Mouse (Mus musculus): ENCODE measurements around the gene Pafah1b3. TPM values are rescaled to one million over a fixed set of nuclear protein-coding genes. Genes with fewer than 3 reads are reported as not detected.
"Not testable (repeated sequence)": the region's sequence is repeated elsewhere in the genome, so short reads cannot be mapped to it uniquely, and the experiment has no call there.

The Pafah1b3 gene
- polyA plus RNA-seq, 1 experiment from 2014 or later = 198 TPM

GRCm38 (mm10) chr7:25270652-25271633 is 26.8 kb downstream of the Pafah1b3 start:
- WGBS = 85% methylated on average over 35 of the region's 35 CpGs
- H3K4me3 ChIP-seq = no peak overlapping the region
- no peak for ATAC-seq (ENCODE audit: insufficient number of reproducible peaks, low FRiP score, low TSS enrichment, low read depth)
- peaks cover 46% of the 10 kb centered on the region for H3K36me3 ChIP-seq
- peaks cover 64% of the 10 kb centered on the region for H3K4me1 ChIP-seq
- H3K4me2 ChIP-seq = no peak overlapping the region
- no peak overlapping the region for H3K27ac ChIP-seq
- no peaks in the 10 kb centered on the region for H3K9me3 ChIP-seq
- H3K9ac ChIP-seq = no peak overlapping the region
- no peaks in the 10 kb centered on the region for H3K27me3 ChIP-seq

- WGBS = 76% methylated on average over 8 of the region's 8 CpGs
- no peak for ATAC-seq (ENCODE audit: insufficient number of reproducible peaks, low FRiP score, low TSS enrichment, low read depth)
- Histone ChIP-seq H3K36me3 (peaks cover 38% of the 10 kb centered on the region), H3K4me2 (peak overlapping the region; percentile 82), H3K27ac (peak overlapping the region; percentile 47; the same call in 1 of the 2 replicates), H3K4me3 (peak overlapping the region; percentile 79), H3K4me1 (peaks cover 51% of the 10 kb centered on the region), H3K9ac (no peak overlapping the region), H3K9me3 (no peaks in the 10 kb centered on the region), H3K27me3 (no peaks in the 10 kb centered on the region)
These were observed 28.1 kb downstream of the Pafah1b3 start for GRCm38 (mm10) chr7:25269545-25270271.

GRCm38 (mm10) chr7:25269029-25269428 is 28.8 kb downstream of the Pafah1b3 start:
- WGBS = 34% methylated on average over 4 of the region's 4 CpGs
- Histone ChIP-seq H3K27ac (peak overlapping the region; percentile 87), H3K4me1 (peaks cover 45% of the 10 kb centered on the region)

GRCm38 (mm10) chr7:25268588-25268987 is 29.2 kb downstream of the Pafah1b3 start:
- WGBS = 5% methylated on average over 7 of the region's 7 CpGs
- Histone ChIP-seq H3K9ac (peak overlapping the region; percentile 67), H3K4me1 (peaks cover 40% of the 10 kb centered on the region)

More at GRCm38 (mm10) chr7:25269029-25269428, 28.8 kb downstream of the Pafah1b3 start:
- Histone ChIP-seq H3K4me2 (peak overlapping the region; percentile 82), H3K27me3 (no peaks in the 10 kb centered on the region), H3K4me3 (peak overlapping the region; percentile 79), H3K9me3 (no peaks in the 10 kb centered on the region), H3K9ac (peak overlapping the region; percentile 67; the same call in 1 of the 2 replicates), H3K36me3 (peaks cover 34% of the 10 kb centered on the region)
- ATAC-seq (ENCODE audit: insufficient number of reproducible peaks, low FRiP score, low TSS enrichment, low read depth) = no peak

GRCm38 (mm10) chr7:25267751-25268463 is 29.9 kb downstream of the Pafah1b3 start:
- peak overlapping the region; percentile 82 for H3K4me2 ChIP-seq
- peak; percentile 95 for ATAC-seq (ENCODE audit: insufficient number of reproducible peaks, low FRiP score, low TSS enrichment, low read depth)
- H3K9ac ChIP-seq = peak overlapping the region; percentile 67
- no peaks in the 10 kb centered on the region for H3K9me3 ChIP-seq
- H3K4me3 ChIP-seq = peak overlapping the region; percentile 79
- H3K27me3 ChIP-seq = no peaks in the 10 kb centered on the region
- H3K27ac ChIP-seq = peak overlapping the region; percentile 97
- H3K4me1 ChIP-seq = peaks cover 33% of the 10 kb centered on the region
- peaks cover 23% of the 10 kb centered on the region for H3K36me3 ChIP-seq
- under 1% methylated on average over 33 of the region's 33 CpGs for WGBS

More at GRCm38 (mm10) chr7:25268588-25268987, 29.2 kb downstream of the Pafah1b3 start:
- no peak for ATAC-seq (ENCODE audit: insufficient number of reproducible peaks, low FRiP score, low TSS enrichment, low read depth)
- peak overlapping the region; percentile 79 for H3K4me3 ChIP-seq
- H3K9me3 ChIP-seq = no peaks in the 10 kb centered on the region
- H3K27ac ChIP-seq = peak overlapping the region; percentile 87
- H3K27me3 ChIP-seq = no peaks in the 10 kb centered on the region
- peak overlapping the region; percentile 82 for H3K4me2 ChIP-seq
- H3K36me3 ChIP-seq = peaks cover 30% of the 10 kb centered on the region

- Histone ChIP-seq H3K4me3 (peak within 1 kb of the TSS; percentile 79), H3K4me1 (peaks cover 28% of the 10 kb centered on the region), H3K36me3 (peaks cover 17% of the 10 kb centered on the region), H3K27me3 (no peaks in the 10 kb centered on the region), H3K9me3 (no peaks in the 10 kb centered on the region), H3K9ac (peak within 1 kb of the TSS; percentile 67), H3K27ac (peak within 1 kb of the TSS; percentile 97), H3K4me2 (peak within 1 kb of the TSS; percentile 82)
- 0% methylated on average over 29 of the region's 29 CpGs for WGBS
- ATAC-seq (ENCODE audit: insufficient number of reproducible peaks, low FRiP score, low TSS enrichment, low read depth) = peak; percentile 89
These were observed 30.5 kb downstream of the Pafah1b3 start, which contains the start of gene Cic for GRCm38 (mm10) chr7:25267301-25267750. TSS of gene Cic (plus strand) at chr7:25267704.

- Histone ChIP-seq H3K27me3 (no peaks in the 10 kb centered on the region), H3K4me1 (peaks cover 25% of the 10 kb centered on the region), H3K4me2 (no peak overlapping the region; the same call in 1 of the 2 replicates), H3K9ac (no peak overlapping the region), H3K27ac (no peak overlapping the region), H3K9me3 (no peaks in the 10 kb centered on the region), H3K36me3 (peaks cover 8% of the 10 kb centered on the region), H3K4me3 (no peak overlapping the region)
- WGBS = 91% methylated on average over 8 of the region's 8 CpGs
- ATAC-seq (ENCODE audit: insufficient number of reproducible peaks, low FRiP score, low TSS enrichment, low read depth) = no peak
These were observed 31.4 kb downstream of the Pafah1b3 start for GRCm38 (mm10) chr7:25266180-25266962.

- WGBS = 88% methylated on average over 5 of the region's 5 CpGs
- H3K9me3 ChIP-seq; H3K36me3 ChIP-seq; H3K27me3 ChIP-seq; H3K4me2 ChIP-seq; ATAC-seq (ENCODE audit: insufficient number of reproducible peaks, low FRiP score, low TSS enrichment, low read depth); H3K27ac ChIP-seq; H3K9ac ChIP-seq; H3K4me3 ChIP-seq: not testable (repeated sequence)
- H3K4me1 ChIP-seq = peaks cover 22% of the 10 kb centered on the region
These were observed 32.0 kb downstream of the Pafah1b3 start for GRCm38 (mm10) chr7:25265743-25266142.

GRCm38 (mm10) chr7:25263968-25264870 is 33.6 kb downstream of the Pafah1b3 start:
- 41% methylated on average over 17 of the region's 17 CpGs for WGBS
- Histone ChIP-seq H3K27me3 (no peaks in the 10 kb centered on the region), H3K4me2 (no peak overlapping the region), H3K9ac (no peak overlapping the region), H3K9me3 (no peaks in the 10 kb centered on the region), H3K4me3 (no peak overlapping the region), H3K27ac (no peak overlapping the region), H3K4me1 (peaks cover 11% of the 10 kb centered on the region), H3K36me3 (no peaks in the 10 kb centered on the region)
- ATAC-seq (ENCODE audit: insufficient number of reproducible peaks, low FRiP score, low TSS enrichment, low read depth) = no peak

- Histone ChIP-seq H3K27me3 (no peaks in the 10 kb centered on the region), H3K9me3 (no peaks in the 10 kb centered on the region), H3K9ac (no peak overlapping the region), H3K36me3 (no peaks in the 10 kb centered on the region), H3K4me3 (no peak overlapping the region), H3K27ac (no peak overlapping the region), H3K4me1 (peaks cover 1% of the 10 kb centered on the region), H3K4me2 (no peak overlapping the region)
- 91% methylated on average over 1 of the region's 1 CpGs for WGBS
- no peak for ATAC-seq (ENCODE audit: insufficient number of reproducible peaks, low FRiP score, low TSS enrichment, low read depth)
These were observed 35.9 kb downstream of the Pafah1b3 start for GRCm38 (mm10) chr7:25261896-25262295.

All from limb, embryonic 15.5 days (tissue).